Mouse (Mus musculus): ENCODE data around the gene Ntrk3. TPM values are rescaled to one million over a fixed set of nuclear protein-coding genes. Genes with fewer than 3 reads are reported as not detected.

Gene Ntrk3
- polyA plus RNA-seq, 1 experiment from 2014 or later, result 2.2 TPM

DNA sequence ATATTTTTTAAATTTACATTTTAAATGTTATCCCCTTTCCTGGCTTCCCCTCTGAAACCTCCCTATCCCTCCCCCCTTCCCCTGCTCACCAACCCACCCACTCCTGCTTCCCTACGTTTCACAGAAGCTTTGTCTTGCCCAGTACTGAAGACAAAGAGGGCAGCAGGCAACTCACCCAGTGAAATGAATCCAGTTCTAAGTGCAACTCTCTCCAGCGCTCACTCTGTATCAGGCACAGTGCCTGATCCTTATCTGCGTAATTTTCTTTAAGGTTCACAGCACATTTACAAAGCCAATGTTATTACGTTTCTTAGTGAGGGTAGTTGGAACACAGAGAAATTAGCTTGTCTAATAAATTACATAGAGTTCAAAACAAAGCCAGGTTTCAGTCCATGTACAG is 592.6 kb downstream of the Ntrk3 start:
- no peak overlapping the region for H3K4me3 ChIP-seq (ENCODE audit: low read depth, low read length)
- H3K27me3 ChIP-seq (ENCODE audit: control insufficient read depth, insufficient read depth, low read length), result no peaks in the 10 kb centered on the region
- H3K27ac ChIP-seq (replicated peaks; ENCODE audit: low read depth, low read length), result no peak overlapping the region
- H3K36me3 ChIP-seq (replicated peaks; ENCODE audit: control insufficient read depth, insufficient read depth, low read depth, low read length), result no peaks in the 10 kb centered on the region
- no peaks in the 10 kb centered on the region for H3K9me3 ChIP-seq (replicated peaks; ENCODE audit: control insufficient read depth, low read length)
- no peaks in the 10 kb centered on the region for H3K4me1 ChIP-seq (ENCODE audit: control insufficient read depth, insufficient read depth, low read length)
- ATAC-seq (replicated peaks; ENCODE audit: insufficient number of reproducible peaks, low FRiP score, low TSS enrichment, low read depth) (no peak), DNase-seq (ENCODE audit: low spot score) (no peak)
- H3K9ac ChIP-seq (replicated peaks; ENCODE audit: low read length), result no peak overlapping the region
- 48% methylated on average over 4 of the region's 4 CpGs for WGBS
- no peak overlapping the region for H3K4me2 ChIP-seq (ENCODE audit: low read depth, low read length)

DNA sequence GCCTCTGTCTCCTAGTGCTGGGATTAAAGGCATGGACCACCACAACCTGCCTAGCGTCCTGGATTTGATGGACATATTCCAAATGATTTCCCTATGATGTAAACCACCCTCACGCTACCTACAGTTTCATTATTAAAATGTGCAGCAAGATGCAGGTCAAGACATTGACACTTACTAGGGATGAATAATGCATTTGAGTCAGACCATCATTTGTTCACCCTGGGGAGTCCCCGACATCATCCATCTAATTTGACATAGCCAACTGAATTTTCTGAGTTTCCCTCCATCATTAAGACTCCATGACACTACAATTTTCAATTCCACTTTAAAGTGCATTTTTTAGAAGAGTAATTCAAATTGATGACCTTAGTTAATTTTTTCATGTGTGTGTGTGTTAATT is 593.0 kb downstream of the Ntrk3 start:
- no peaks in the 10 kb centered on the region for H3K36me3 ChIP-seq (replicated peaks; ENCODE audit: control insufficient read depth, insufficient read depth, low read depth, low read length)
- DNase-seq (ENCODE audit: low spot score) (no peak), ATAC-seq (replicated peaks; ENCODE audit: insufficient number of reproducible peaks, low FRiP score, low TSS enrichment, low read depth) (no peak)
- H3K4me3 ChIP-seq (ENCODE audit: low read depth, low read length), result no peak overlapping the region
- no peaks in the 10 kb centered on the region for H3K27me3 ChIP-seq (ENCODE audit: control insufficient read depth, insufficient read depth, low read length)
- no peaks in the 10 kb centered on the region for H3K4me1 ChIP-seq (ENCODE audit: control insufficient read depth, insufficient read depth, low read length)
- 71% methylated on average over 3 of the region's 3 CpGs for WGBS
- H3K27ac ChIP-seq (replicated peaks; ENCODE audit: low read depth, low read length), result no peak overlapping the region
- H3K9me3 ChIP-seq (replicated peaks; ENCODE audit: control insufficient read depth, low read length), result no peaks in the 10 kb centered on the region
- no peak overlapping the region for H3K4me2 ChIP-seq (ENCODE audit: low read depth, low read length)
- no peak overlapping the region for H3K9ac ChIP-seq (replicated peaks; ENCODE audit: low read length)

DNA sequence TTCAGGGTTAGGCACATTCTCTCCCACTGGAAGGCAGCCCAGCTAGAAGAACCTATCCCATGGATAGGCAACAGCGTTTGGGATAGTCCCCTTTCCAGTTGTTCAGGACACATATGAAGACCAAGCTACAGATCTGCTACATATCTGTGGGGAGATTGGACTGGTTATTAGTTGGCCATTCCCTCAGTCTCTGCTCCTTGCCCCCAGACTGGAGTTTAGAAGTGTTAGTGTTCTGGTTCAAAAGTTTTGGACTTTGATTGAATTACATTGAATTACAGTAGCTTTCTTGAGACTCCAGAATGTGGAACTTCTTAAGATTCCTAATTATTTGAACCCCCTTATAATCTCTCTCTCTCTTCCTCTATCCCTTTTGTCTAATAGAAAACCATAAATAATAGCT is 607.8 kb downstream of the Ntrk3 start:
- WGBS, result 75% methylated on average over 1 of the region's 1 CpGs
- DNase-seq (ENCODE audit: low spot score), result no peak
- Histone ChIP-seq H3K4me2 (ENCODE audit: low read depth, low read length) (no peak overlapping the region), H3K9ac (replicated peaks; ENCODE audit: low read length) (no peak overlapping the region), H3K4me1 (ENCODE audit: control insufficient read depth, insufficient read depth, low read length) (no peaks in the 10 kb centered on the region), H3K27ac (replicated peaks; ENCODE audit: low read depth, low read length) (no peak overlapping the region), H3K36me3 (replicated peaks; ENCODE audit: control insufficient read depth, insufficient read depth, low read depth, low read length) (no peaks in the 10 kb centered on the region), H3K4me3 (ENCODE audit: low read depth, low read length) (no peak overlapping the region), H3K27me3 (ENCODE audit: control insufficient read depth, insufficient read depth, low read length) (no peaks in the 10 kb centered on the region), H3K9me3 (replicated peaks; ENCODE audit: control insufficient read depth, low read length) (no peaks in the 10 kb centered on the region)
- no peak for ATAC-seq (replicated peaks; ENCODE audit: insufficient number of reproducible peaks, low FRiP score, low TSS enrichment, low read depth)

Other genes with a start within 250 kb of the Ntrk3 start
- gene Mrps11, start 45.1 kb upstream of the Ntrk3 start, polyA plus RNA-seq (2014; fragmentation: Nextera tagmentation; extraction: Ambion mirVana), result 82.8 and 85.7 TPM in 2 replicates
- gene Mrpl46, start 45.5 kb upstream of the Ntrk3 start, polyA plus RNA-seq (2014; fragmentation: Nextera tagmentation; extraction: Ambion mirVana), result 77.3 and 80.7 TPM in 2 replicates
- gene Det1, start 109.3 kb upstream of the Ntrk3 start, polyA plus RNA-seq (2014; fragmentation: Nextera tagmentation; extraction: Ambion mirVana), result 24.5 and 26.8 TPM in 2 replicates
- 38.1 and 38.8 TPM in 2 replicates for gene Aen, start 157.8 kb upstream of the Ntrk3 start, polyA plus RNA-seq (2014; fragmentation: Nextera tagmentation; extraction: Ambion mirVana)
- gene Isg20, start 175.4 kb upstream of the Ntrk3 start, polyA plus RNA-seq (2014; fragmentation: Nextera tagmentation; extraction: Ambion mirVana), result 0.61 TPM in 1 of 2 replicates, not detected in the other

Measured in embryonic facial prominence, embryonic 11.5 days (tissue).